Mouse (Mus musculus): ENCODE data around the gene Gm44502. TPM values are rescaled to one million over a fixed set of nuclear protein-coding genes. Genes with fewer than 3 reads are reported as not detected.

Gm44502 gene
- polyA plus RNA-seq, 1 experiment from 2014 or later, result 0.59 TPM

DNA sequence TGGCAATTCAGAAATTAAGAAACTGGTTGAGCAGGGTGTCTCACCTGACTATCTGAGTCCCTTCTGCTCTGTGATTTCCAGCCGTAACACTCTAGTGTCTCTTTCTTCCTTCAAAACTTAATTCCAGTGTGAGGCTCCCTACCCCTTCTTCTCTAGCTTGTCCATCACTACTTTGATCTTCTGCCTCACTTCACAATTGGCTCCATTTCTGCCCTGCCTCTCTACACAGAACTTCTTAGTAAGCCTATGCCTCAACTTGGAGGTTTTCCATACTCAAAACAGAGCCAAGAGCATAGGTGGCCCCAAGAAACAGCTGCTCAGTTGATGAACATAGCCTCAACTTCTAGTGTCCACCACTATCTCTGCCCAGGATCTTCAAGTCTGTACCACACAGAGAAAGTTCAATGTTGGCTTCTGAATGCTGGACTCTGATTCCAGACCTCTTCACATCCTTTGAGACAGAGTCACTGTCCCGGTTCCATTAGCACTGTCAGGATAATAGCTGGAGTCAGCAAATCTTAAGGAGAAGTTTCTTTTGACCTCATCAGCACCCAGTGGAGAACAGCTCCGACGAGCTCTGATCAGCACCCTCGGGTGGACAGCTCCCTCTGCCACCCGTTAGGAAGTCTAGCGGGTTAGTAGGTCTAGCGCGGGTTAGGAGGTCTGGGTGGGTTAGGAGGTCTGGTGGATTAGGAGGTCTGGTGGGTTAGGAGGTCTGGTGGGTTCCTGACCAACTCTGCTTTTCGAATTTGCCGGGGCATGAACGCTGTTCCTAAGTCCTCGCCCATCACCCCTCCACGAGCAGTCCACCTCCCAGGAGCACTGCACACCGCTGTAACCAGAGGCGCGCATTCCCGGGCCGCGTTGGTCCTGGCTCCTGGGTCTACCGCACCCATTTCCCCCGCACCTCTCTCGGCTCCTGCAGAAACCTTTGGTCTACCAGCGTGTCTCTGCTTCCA is 23.7 kb upstream of the Gm44502 start:
- 3% methylated on average over 18 of the region's 24 CpGs for WGBS
- H3K27ac ChIP-seq (replicated peaks in 1 of 2; ENCODE audit: control insufficient read depth in 1 of 2, insufficient read depth in 1 of 2, low read depth in 2 of 2, low read length in 2 of 2), result no peak overlapping the region
- H3K4me1 ChIP-seq (ENCODE audit: control insufficient read depth in 2 of 2, insufficient read depth in 2 of 2, low read length in 2 of 2), result peaks cover 6 to 9% of the 10 kb centered on the region in 2 experiments; a peak in 3 of 4 replicates
- H3K4me2 ChIP-seq (ENCODE audit: low read length), result peak overlapping the region; percentile 75
- peaks cover 61% of the 10 kb centered on the region for H3K27me3 ChIP-seq (ENCODE audit: control insufficient read depth, insufficient read depth, low read length)
- H3K9ac ChIP-seq (ENCODE audit: low read length), result no peak overlapping the region
- no peaks in the 10 kb centered on the region for H3K9me3 ChIP-seq (ENCODE audit: control insufficient read depth, low read length)
- H3K36me3 ChIP-seq (ENCODE audit: control insufficient read depth, insufficient read depth, low read length), result no peaks in the 10 kb centered on the region
- peak overlapping the region; percentile 32 to 41; a peak in 3 of 4 replicates for H3K4me3 ChIP-seq (ENCODE audit: control insufficient read depth in 1 of 2, insufficient read depth in 1 of 2, low read depth in 1 of 2, low read length in 2 of 2)
- ATAC-seq (ENCODE audit: insufficient number of reproducible peaks, insufficient read depth, low FRiP score, low read depth), result no peak

- 32% methylated on average over 8 of the region's 8 CpGs for WGBS
Measured at GRCm38 (mm10) chr15:89442486-89443070, 13.1 kb upstream of the Gm44502 start.

DNA sequence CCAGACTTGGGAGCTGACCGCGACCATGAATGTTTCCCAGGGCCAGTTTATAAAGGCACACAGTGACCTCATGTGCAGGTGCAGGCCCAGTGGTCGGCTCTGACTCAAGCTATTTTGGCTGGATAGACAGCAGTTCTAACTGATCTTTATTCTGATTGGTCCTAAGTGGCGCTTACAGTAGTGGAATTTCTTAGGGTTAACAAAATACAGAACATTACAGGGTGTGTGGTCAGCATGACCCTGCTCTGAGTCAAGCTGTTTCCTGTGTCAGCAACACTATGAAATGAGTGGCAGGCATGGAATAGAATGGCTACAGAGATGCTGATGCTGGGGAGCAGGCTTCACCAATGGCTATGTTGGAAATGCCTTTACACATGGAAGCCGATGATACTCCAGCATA is 6.4 kb upstream of the Gm44502 start:
- ATAC-seq (ENCODE audit: insufficient number of reproducible peaks, insufficient read depth, low FRiP score, low read depth), result no peak
- 79% methylated on average over 5 of the region's 5 CpGs for WGBS
- Histone ChIP-seq H3K9ac (ENCODE audit: low read length) (no peak overlapping the region), H3K4me1 (ENCODE audit: control insufficient read depth in 2 of 2, insufficient read depth in 2 of 2, low read length in 2 of 2) (peaks cover 0 to 1% of the 10 kb centered on the region in 2 experiments; a peak in 1 of 4 replicates), H3K27ac (replicated peaks in 1 of 2; ENCODE audit: control insufficient read depth in 1 of 2, insufficient read depth in 1 of 2, low read depth in 2 of 2, low read length in 2 of 2) (no peak overlapping the region), H3K36me3 (ENCODE audit: control insufficient read depth, insufficient read depth, low read length) (peaks cover 5% of the 10 kb centered on the region; the same call in 1 of the 2 replicates), H3K27me3 (ENCODE audit: control insufficient read depth, insufficient read depth, low read length) (no peaks in the 10 kb centered on the region), H3K9me3 (ENCODE audit: control insufficient read depth, low read length) (no peaks in the 10 kb centered on the region), H3K4me3 (ENCODE audit: control insufficient read depth in 1 of 2, insufficient read depth in 1 of 2, low read depth in 1 of 2, low read length in 2 of 2) (no peak overlapping the region), H3K4me2 (ENCODE audit: low read length) (no peak overlapping the region)

More at GRCm38 (mm10) chr15:89442486-89443070, 13.1 kb upstream of the Gm44502 start:
- H3K36me3 ChIP-seq (ENCODE audit: control insufficient read depth, insufficient read depth, low read length), result no peaks in the 10 kb centered on the region
- H3K9me3 ChIP-seq (ENCODE audit: control insufficient read depth, low read length), result no peaks in the 10 kb centered on the region
- H3K4me2 ChIP-seq (ENCODE audit: low read length), result no peak overlapping the region
- H3K27ac ChIP-seq (replicated peaks in 1 of 2; ENCODE audit: control insufficient read depth in 1 of 2, insufficient read depth in 1 of 2, low read depth in 2 of 2, low read length in 2 of 2), result no peak overlapping the region
- H3K4me1 ChIP-seq (ENCODE audit: control insufficient read depth in 2 of 2, insufficient read depth in 2 of 2, low read length in 2 of 2), result no peaks in the 10 kb centered on the region
- H3K9ac ChIP-seq (ENCODE audit: low read length), result no peak overlapping the region
- no peak for ATAC-seq (ENCODE audit: insufficient number of reproducible peaks, insufficient read depth, low FRiP score, low read depth)
- H3K27me3 ChIP-seq (ENCODE audit: control insufficient read depth, insufficient read depth, low read length), result no peaks in the 10 kb centered on the region
- no peak overlapping the region for H3K4me3 ChIP-seq (ENCODE audit: control insufficient read depth in 1 of 2, insufficient read depth in 1 of 2, low read depth in 1 of 2, low read length in 2 of 2)

- no peaks in the 10 kb centered on the region for H3K9me3 ChIP-seq (ENCODE audit: control insufficient read depth, low read length)
- no peak overlapping the region for H3K9ac ChIP-seq (ENCODE audit: low read length)
- no peaks in the 10 kb centered on the region for H3K27me3 ChIP-seq (ENCODE audit: control insufficient read depth, insufficient read depth, low read length)
- no peak overlapping the region for H3K4me2 ChIP-seq (ENCODE audit: low read length)
- WGBS, result 56% methylated on average over 3 of the region's 3 CpGs
- H3K27ac ChIP-seq (replicated peaks in 1 of 2; ENCODE audit: control insufficient read depth in 1 of 2, insufficient read depth in 1 of 2, low read depth in 2 of 2, low read length in 2 of 2), result no peak overlapping the region
- H3K4me1 ChIP-seq (ENCODE audit: control insufficient read depth in 2 of 2, insufficient read depth in 2 of 2, low read length in 2 of 2), result peaks cover 0 to 3% of the 10 kb centered on the region in 2 experiments; a peak in 1 of 4 replicates
- ATAC-seq (ENCODE audit: insufficient number of reproducible peaks, insufficient read depth, low FRiP score, low read depth), result no peak
- no peak overlapping the region for H3K4me3 ChIP-seq (ENCODE audit: control insufficient read depth in 1 of 2, insufficient read depth in 1 of 2, low read depth in 1 of 2, low read length in 2 of 2)
- peaks cover 5% of the 10 kb centered on the region; the same call in 1 of the 2 replicates for H3K36me3 ChIP-seq (ENCODE audit: control insufficient read depth, insufficient read depth, low read length)
Measured at GRCm38 (mm10) chr15:89434136-89434535, 4.6 kb upstream of the Gm44502 start.

DNA sequence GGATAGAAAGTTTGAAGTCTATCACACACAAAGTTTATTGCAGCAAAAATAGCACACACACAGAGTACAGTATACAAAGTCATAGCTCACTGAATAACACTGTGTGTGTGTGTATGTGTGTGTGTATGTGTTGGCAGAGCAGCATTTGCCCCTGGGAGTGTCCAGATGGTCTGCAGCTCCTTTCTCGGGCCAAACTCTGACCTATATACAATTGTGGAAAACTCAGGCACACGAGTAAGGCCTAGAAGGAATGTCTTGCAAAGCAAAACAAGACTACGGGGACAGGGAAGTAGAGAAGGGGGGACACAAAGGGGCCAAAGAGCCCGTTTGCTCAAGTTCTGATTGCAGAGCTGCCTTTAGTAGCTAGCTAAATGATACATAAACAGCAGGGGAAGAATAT is 3.5 kb upstream of the Gm44502 start:
- no peaks in the 10 kb centered on the region for H3K27me3 ChIP-seq (ENCODE audit: control insufficient read depth, insufficient read depth, low read length)
- H3K4me3 ChIP-seq (ENCODE audit: control insufficient read depth in 1 of 2, insufficient read depth in 1 of 2, low read depth in 1 of 2, low read length in 2 of 2), result no peak overlapping the region
- peaks cover 8% of the 10 kb centered on the region for H3K36me3 ChIP-seq (ENCODE audit: control insufficient read depth, insufficient read depth, low read length)
- H3K4me1 ChIP-seq (ENCODE audit: control insufficient read depth in 2 of 2, insufficient read depth in 2 of 2, low read length in 2 of 2), result peaks cover 6 to 13% of the 10 kb centered on the region in 2 experiments
- no peak overlapping the region for H3K9ac ChIP-seq (ENCODE audit: low read length)
- no peaks in the 10 kb centered on the region for H3K9me3 ChIP-seq (ENCODE audit: control insufficient read depth, low read length)
- 82% methylated on average over 4 of the region's 4 CpGs for WGBS
- no peak overlapping the region for H3K27ac ChIP-seq (replicated peaks in 1 of 2; ENCODE audit: control insufficient read depth in 1 of 2, insufficient read depth in 1 of 2, low read depth in 2 of 2, low read length in 2 of 2)
- H3K4me2 ChIP-seq (ENCODE audit: low read length), result no peak overlapping the region
- ATAC-seq (ENCODE audit: insufficient number of reproducible peaks, insufficient read depth, low FRiP score, low read depth), result no peak

DNA sequence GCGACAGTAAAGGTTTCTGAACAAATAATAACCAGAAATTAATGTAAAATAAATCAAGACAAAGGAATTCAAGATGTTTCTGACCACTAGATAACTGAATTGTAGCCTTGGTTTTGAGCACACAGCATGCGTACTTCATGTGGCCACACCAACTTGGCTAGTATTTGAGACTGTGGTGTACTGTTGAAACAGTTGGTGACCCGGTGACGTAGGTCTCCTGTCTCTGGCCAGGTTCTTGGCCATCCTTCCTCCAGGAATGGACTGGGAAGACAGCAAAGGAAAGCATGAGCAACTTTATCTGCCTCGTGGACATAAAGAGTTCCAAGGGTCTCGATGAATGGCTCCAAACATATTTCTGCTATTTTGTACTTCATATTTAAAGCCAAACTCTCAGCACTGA is 2.3 kb upstream of the Gm44502 start:
- ATAC-seq (ENCODE audit: insufficient number of reproducible peaks, insufficient read depth, low FRiP score, low read depth), result no peak
- 87% methylated on average over 6 of the region's 6 CpGs for WGBS
- H3K36me3 ChIP-seq (ENCODE audit: control insufficient read depth, insufficient read depth, low read length), result peaks cover 19% of the 10 kb centered on the region

DNA sequence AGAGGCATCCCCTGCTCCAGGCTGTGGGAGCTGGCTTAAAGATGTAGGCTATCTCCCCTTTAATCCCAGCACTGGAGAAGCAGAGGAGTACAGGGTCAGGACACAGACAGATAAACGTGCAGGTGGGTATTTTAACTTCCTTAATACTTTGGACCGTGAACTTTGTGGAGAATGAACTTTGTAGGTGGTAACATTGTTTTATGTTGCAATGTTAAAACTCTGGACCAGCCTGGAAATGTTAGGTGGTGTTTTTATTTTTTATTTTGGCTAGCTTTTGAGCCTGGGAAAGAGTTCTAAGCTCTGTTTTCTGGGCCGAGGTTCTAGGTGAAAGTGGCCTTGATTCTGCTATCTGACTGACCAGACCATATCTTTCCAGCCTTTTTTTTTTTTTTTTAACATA is 1.8 kb upstream of the Gm44502 start:
- Histone ChIP-seq H3K36me3 (ENCODE audit: control insufficient read depth, insufficient read depth, low read length) (peaks cover 25% of the 10 kb centered on the region), H3K27me3 (ENCODE audit: control insufficient read depth, insufficient read depth, low read length) (no peaks in the 10 kb centered on the region), H3K4me3 (ENCODE audit: control insufficient read depth in 1 of 2, insufficient read depth in 1 of 2, low read depth in 1 of 2, low read length in 2 of 2) (no peak overlapping the region), H3K4me1 (ENCODE audit: control insufficient read depth in 2 of 2, insufficient read depth in 2 of 2, low read length in 2 of 2) (peaks cover 11 to 20% of the 10 kb centered on the region in 2 experiments), H3K9ac (ENCODE audit: low read length) (0 out of 2 replicates have a peak overlapping the region, but pooled peaks have one; percentile 31), H3K9me3 (ENCODE audit: control insufficient read depth, low read length) (no peaks in the 10 kb centered on the region), H3K4me2 (ENCODE audit: low read length) (no peak overlapping the region), H3K27ac (replicated peaks in 1 of 2; ENCODE audit: control insufficient read depth in 1 of 2, insufficient read depth in 1 of 2, low read depth in 2 of 2, low read length in 2 of 2) (no peak overlapping the region)
- no peak for ATAC-seq (ENCODE audit: insufficient number of reproducible peaks, insufficient read depth, low FRiP score, low read depth)
- 74% methylated on average over 3 of the region's 3 CpGs for WGBS

More for the DNA sequence above, 2.3 kb upstream of the Gm44502 start:
- Histone ChIP-seq H3K9me3 (ENCODE audit: control insufficient read depth, low read length) (no peaks in the 10 kb centered on the region), H3K9ac (ENCODE audit: low read length) (no peak overlapping the region), H3K4me2 (ENCODE audit: low read length) (no peak overlapping the region), H3K4me1 (ENCODE audit: control insufficient read depth in 2 of 2, insufficient read depth in 2 of 2, low read length in 2 of 2) (peaks cover 6 to 15% of the 10 kb centered on the region in 2 experiments), H3K27me3 (ENCODE audit: control insufficient read depth, insufficient read depth, low read length) (no peaks in the 10 kb centered on the region), H3K27ac (replicated peaks in 1 of 2; ENCODE audit: control insufficient read depth in 1 of 2, insufficient read depth in 1 of 2, low read depth in 2 of 2, low read length in 2 of 2) (no peak overlapping the region), H3K4me3 (ENCODE audit: control insufficient read depth in 1 of 2, insufficient read depth in 1 of 2, low read depth in 1 of 2, low read length in 2 of 2) (no peak overlapping the region)
